Mouse (Mus musculus): ENCODE measurements around the gene Mars. TPM values are rescaled to one million over a fixed set of nuclear protein-coding genes. Genes with fewer than 3 reads are reported as not detected.
A peak's percentile ranks its signal among the peaks of the same experiment; 100 is the strongest.

The Mars gene
- total and polyA plus RNA-seq, 3 experiments = 147 to 195 TPM; not detected in 1

DNA sequence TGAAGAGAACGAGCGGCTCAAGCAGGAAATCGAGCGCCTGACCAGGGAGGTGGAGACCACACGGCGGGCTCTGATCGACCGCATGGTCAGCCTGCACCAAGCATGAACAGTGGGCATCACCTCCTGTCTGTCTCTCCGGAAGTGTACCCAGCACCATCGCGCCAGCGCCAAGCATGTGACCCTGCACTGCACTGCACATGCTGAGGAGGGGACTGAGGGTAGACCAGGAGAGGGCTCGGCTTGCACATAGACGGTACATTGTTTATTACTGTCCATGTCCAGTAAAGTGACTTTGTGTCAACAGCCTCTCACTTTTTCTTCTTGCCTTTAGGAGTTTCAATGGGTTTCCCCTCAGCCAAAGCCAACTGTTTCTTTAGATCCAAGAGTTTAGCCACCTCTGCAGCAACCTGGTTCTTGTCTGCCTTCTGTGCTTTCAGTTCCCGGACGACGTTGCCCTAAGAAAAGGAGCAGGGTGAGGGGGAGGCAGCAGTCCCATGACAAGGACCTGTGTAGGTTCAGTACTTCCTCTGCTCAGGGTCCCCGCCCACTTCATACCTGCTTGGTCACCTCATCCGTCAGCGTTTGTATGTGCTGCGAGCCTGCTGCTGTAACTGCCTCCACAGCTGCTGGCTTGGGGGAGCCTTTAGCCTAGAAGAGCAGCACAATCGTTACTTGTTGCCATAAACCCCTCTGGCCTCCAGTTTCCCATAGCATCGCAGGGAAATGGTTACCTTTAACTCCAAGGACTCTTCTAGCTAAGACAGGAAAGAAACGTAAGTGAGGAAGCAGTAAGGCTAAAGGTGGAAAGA is 15.4 kb downstream of the Mars start (continued):
- TF ChIP-seq HCFC1 (IDR thresholded peaks at IDR 0.05; ENCODE audit: low read depth, low read length) = no peak
- TF ChIP-seq JUND (IDR thresholded peaks at IDR 0.05; ENCODE audit: low read depth, low read length) = no peak
- peak; percentile 6 to 54; a peak in 2 of 4 replicates for TF ChIP-seq POLR2A (IDR thresholded peaks at IDR 0.05; ENCODE audit: control insufficient read depth in 1 of 2, insufficient read depth in 1 of 2, low read depth in 1 of 2, low read length in 2 of 2, poor library complexity in 1 of 2)
- no peak for TF ChIP-seq TAL1 (IDR thresholded peaks at IDR 0.05; ENCODE audit: low read length)
- no peak for TF ChIP-seq GATA1 (IDR thresholded peaks at IDR 0.05; ENCODE audit: low read depth, low read length)
- no peak for TF ChIP-seq MYC (IDR thresholded peaks at IDR 0.05; ENCODE audit: low read depth, low read length)
- TF ChIP-seq USF1 (IDR thresholded peaks at IDR 0.05; ENCODE audit: low read depth, low read length) = no peak
- TF ChIP-seq ELF1 (IDR thresholded peaks at IDR 0.05; ENCODE audit: low read depth, low read length) = no peak
- no peak for TF ChIP-seq MEF2A (IDR thresholded peaks at IDR 0.05; ENCODE audit: extremely low read depth, insufficient replicate concordance, low read depth, low read length, poor library complexity, severe bottlenecking)
- no peak for TF ChIP-seq GABPA (IDR thresholded peaks at IDR 0.05; ENCODE audit: low read depth, low read length)
- TF ChIP-seq BHLHE40 (IDR thresholded peaks at IDR 0.05; ENCODE audit: borderline replicate concordance, low read depth, low read length) = peak; percentile 19; the same call in 1 of the 2 replicates
- no peak for TF ChIP-seq USF2 (IDR thresholded peaks at IDR 0.05; ENCODE audit: borderline replicate concordance in 1 of 2, insufficient read depth in 1 of 2, low read depth in 1 of 2, low read length in 2 of 2)
- TF ChIP-seq ZC3H11A (IDR thresholded peaks at IDR 0.05; ENCODE audit: low read depth, low read length) = no peak
- 0 out of 2 replicates have a peak, but pooled peaks have one; percentile 15 for TF ChIP-seq TCF12 (IDR thresholded peaks at IDR 0.05; ENCODE audit: low read depth, low read length)
- TF ChIP-seq MXI1 (IDR thresholded peaks at IDR 0.05; ENCODE audit: low read depth, low read length) = no peak
- no peak for TF ChIP-seq CHD2 (IDR thresholded peaks at IDR 0.05; ENCODE audit: low read length)

DNA sequence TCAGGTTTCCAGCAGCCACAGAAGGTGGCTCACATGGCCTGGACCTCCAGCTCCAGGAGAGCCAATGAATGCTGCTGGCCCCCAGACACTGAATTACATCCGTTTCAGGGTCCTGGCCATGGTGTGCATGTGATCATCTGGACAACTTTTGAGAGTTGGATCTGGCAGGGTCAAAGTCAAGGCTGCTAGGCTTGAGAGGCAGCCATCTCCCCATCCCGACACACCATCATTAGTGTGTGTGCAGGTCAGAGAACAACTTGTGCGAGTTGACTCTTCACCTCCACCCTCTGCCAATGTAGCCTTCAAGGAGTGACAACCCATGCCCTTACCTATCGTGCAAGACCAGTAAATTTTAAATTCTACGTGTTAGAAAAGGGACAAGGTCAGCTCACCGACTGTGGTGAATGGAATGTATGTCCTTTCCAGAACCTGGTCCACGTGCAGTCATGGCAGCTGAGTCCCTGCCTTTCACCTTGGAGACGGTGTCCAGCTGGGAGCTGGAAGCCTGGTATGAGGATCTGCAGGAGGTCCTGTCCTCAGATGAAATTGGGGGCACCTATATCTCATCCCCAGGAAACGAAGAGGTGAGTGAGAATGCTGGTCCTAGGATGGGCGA is 16.6 kb downstream of the Mars start:
- H3K9me3 ChIP-seq (replicated peaks; ENCODE audit: insufficient read depth, low read length) = no peaks in the 10 kb centered on the region
- no peaks in the 10 kb centered on the region for H3K27me3 ChIP-seq (ENCODE audit: control insufficient read depth in 1 of 2, insufficient read depth in 2 of 2, low read length in 2 of 2)
- peaks cover 0 to 16% of the 10 kb centered on the region in 2 experiments; a peak in 2 of 4 replicates for H3K4me1 ChIP-seq (ENCODE audit: control insufficient read depth in 1 of 2, insufficient read depth in 2 of 2, low read length in 2 of 2)
- peaks cover 32% of the 10 kb centered on the region for H3K79me2 ChIP-seq (ENCODE audit: control insufficient read depth, insufficient read depth, low read length, poor library complexity)
- H3K4me3 ChIP-seq (ENCODE audit: control insufficient read depth in 1 of 2, insufficient read depth in 1 of 2, low read depth in 2 of 2, low read length in 2 of 2) = no peak overlapping the region
- peak in 1 of 2 experiments; percentile 55; a peak in 2 of 4 replicates for TF ChIP-seq POLR2A (IDR thresholded peaks at IDR 0.05; ENCODE audit: control insufficient read depth in 1 of 2, insufficient read depth in 1 of 2, low read depth in 1 of 2, low read length in 2 of 2, poor library complexity in 1 of 2)
- TF ChIP-seq TAL1 (IDR thresholded peaks at IDR 0.05; ENCODE audit: low read length) = no peak
- TF ChIP-seq CTCF (IDR thresholded peaks at IDR 0.05 in 2 of 3, conservative IDR thresholded peaks at IDR 0.05 in 1 of 3; ENCODE audit: control insufficient read depth in 1 of 3, insufficient read depth in 1 of 3, low read depth in 2 of 3, low read length in 3 of 3, poor library complexity in 1 of 3, severe bottlenecking in 1 of 3) = no peak
- no peak for TF ChIP-seq USF1 (IDR thresholded peaks at IDR 0.05; ENCODE audit: low read depth, low read length)
- peak; percentile 17; the same call in 1 of the 2 replicates for TF ChIP-seq ZMIZ1 (IDR thresholded peaks at IDR 0.05; ENCODE audit: low read depth, low read length)
- no peak for TF ChIP-seq GATA1 (IDR thresholded peaks at IDR 0.05; ENCODE audit: low read depth, low read length)
- peak; percentile 13; the same call in 1 of the 2 replicates for TF ChIP-seq SMC3 (IDR thresholded peaks at IDR 0.05; ENCODE audit: low read depth, low read length)
- TF ChIP-seq POLR2AphosphoS2 (IDR thresholded peaks at IDR 0.05; ENCODE audit: low read length) = peak; percentile 71
- no peak for TF ChIP-seq POLR2AphosphoS5 (IDR thresholded peaks at IDR 0.05; ENCODE audit: borderline replicate concordance, low read depth, low read length)
- TF ChIP-seq HCFC1 (IDR thresholded peaks at IDR 0.05; ENCODE audit: low read depth, low read length) = no peak
- no peak for TF ChIP-seq GABPA (IDR thresholded peaks at IDR 0.05; ENCODE audit: low read depth, low read length)
- TF ChIP-seq USF2 (IDR thresholded peaks at IDR 0.05; ENCODE audit: borderline replicate concordance in 1 of 2, insufficient read depth in 1 of 2, low read depth in 1 of 2, low read length in 2 of 2) = no peak
- DNase-seq (ENCODE audit: low read depth, low spot score) = no peak
- H3K9ac ChIP-seq (ENCODE audit: control insufficient read depth, low read depth, low read length, poor library complexity, severe bottlenecking) = no peak overlapping the region
- H3K27ac ChIP-seq (ENCODE audit: control insufficient read depth, low read depth, low read length) = peak overlapping the region; percentile 49
- peaks cover 16 to 18% of the 10 kb centered on the region in 2 experiments for H3K36me3 ChIP-seq (ENCODE audit: control insufficient read depth in 1 of 2, insufficient read depth in 2 of 2, low read length in 2 of 2)
